Mouse (Mus musculus) cerebellum, adult 2 months (tissue): ENCODE measurements around the gene Rad52.

Experiments
- CTCF ChIP-seq: fragments of 200-500 bp; IDR thresholded peaks from 2 replicates; pipeline ENCODE4 v1.5.1; 2011; ENCODE audit warnings: low read depth, mild to moderate bottlenecking, control low read depth, low read length, moderate library complexity, borderline replicate concordance; ENCODE audit not compliant: insufficient read depth
- POLR2A ChIP-seq: fragments of 200-500 bp; IDR thresholded peaks from 2 replicates; pipeline ENCODE4 v1.6.1; 2011; ENCODE audit warnings: low read length, control low read depth, borderline replicate concordance; ENCODE audit not compliant: insufficient read depth

DNA sequence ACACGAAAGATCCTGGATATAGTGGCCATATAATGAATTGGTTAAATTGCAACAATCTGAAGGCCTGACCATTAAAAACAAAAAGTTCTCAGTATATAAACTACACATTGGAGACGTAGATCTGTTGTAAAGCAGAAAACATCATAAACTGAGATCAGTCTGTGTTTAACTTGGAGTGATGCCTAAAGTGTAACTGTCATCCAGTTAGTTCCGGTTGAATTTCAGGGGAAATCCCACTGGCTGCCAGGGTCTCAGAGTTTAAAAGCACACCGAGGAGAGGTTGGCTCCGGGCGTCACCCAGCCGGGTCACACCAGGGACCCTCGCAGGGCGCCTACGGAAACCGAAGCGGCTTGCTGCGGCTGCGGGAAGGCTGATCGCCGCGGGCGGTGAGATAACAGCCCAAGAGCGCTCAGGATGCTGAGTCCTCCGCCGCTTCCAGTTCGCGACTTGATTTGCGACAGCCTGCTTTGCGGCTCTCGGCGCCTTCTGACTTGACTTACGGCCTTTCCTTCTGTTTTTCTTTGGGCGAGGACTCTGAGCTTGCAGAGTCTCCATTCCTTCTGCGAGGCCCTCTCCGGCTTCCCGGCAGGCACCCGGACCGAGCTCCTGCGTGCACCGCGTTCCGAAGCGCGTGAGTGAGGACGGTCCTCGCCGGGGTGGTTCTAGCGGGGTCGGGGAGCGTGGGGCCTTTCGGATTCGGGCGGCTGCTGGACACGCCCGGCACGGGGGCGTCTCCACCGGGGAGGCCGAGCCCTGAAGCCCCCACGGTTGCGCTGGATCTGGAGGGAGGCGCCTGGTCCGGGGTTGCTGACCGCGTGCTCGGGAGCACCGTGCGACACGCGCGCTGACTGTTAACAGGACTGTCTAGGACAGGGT is at the start of gene Rad52:
- TF ChIP-seq CTCF (no peak), POLR2A (peak; percentile 84)
